Mouse (Mus musculus) embryonic facial prominence, embryonic 10.5 days (tissue): ENCODE measurements at regions not wholly inside any gene's neighbourhood (a gene's known extent, or its start where the extent isn't known, plus 50 kb on each side); places are given as distances from the start of the nearest gene placed in this dataset.

Experiments used
- DNase-seq: peaks from one replicate; pipeline ENCODE4 v3.0.0-alpha.2; 2017; ENCODE audit warnings: low spot score
- H3K27ac ChIP-seq: fragments of 300-500 bp; sonication (generic); replicated peaks from 2 replicates; pipeline ENCODE4 v1.5.1; 2016; ENCODE audit warnings: mild to moderate bottlenecking
- H3K27me3 ChIP-seq: fragments of 300-500 bp; sonication (generic); replicated peaks from 2 replicates; pipeline ENCODE4 v1.6.1; 2016; ENCODE audit warnings: low read depth, mild to moderate bottlenecking; ENCODE audit not compliant: poor library complexity, severe bottlenecking
- H3K36me3 ChIP-seq: fragments of 300-500 bp; sonication (generic); replicated peaks from 2 replicates; pipeline ENCODE4 v1.6.1; 2016; ENCODE audit warnings: mild to moderate bottlenecking, moderate library complexity
- H3K4me1 ChIP-seq: fragments of 300-500 bp; sonication (generic); 2 replicates; pipeline ENCODE4 v1.6.1; 2016
- H3K4me3 ChIP-seq: fragments of 300-500 bp; sonication (generic); 2 replicates; pipeline ENCODE4 v1.5.1; 2016; ENCODE audit warnings: mild to moderate bottlenecking, moderate library complexity
- H3K9me3 ChIP-seq: fragments of 300-500 bp; sonication (generic); 2 replicates; pipeline ENCODE4 v1.6.1; 2016; ENCODE audit warnings: mild to moderate bottlenecking
- WGBS: fragments of 180-500 bp; shearing (Covaris S2); methylation state at CpG from one replicate; pipeline ENCODE4 v1.1.7; 2016; 5-methylcytosine and 5-hydroxymethylcytosine counted together

GRCm38 (mm10) chr1:72036141-72036540 lies 176.0 kb downstream of the Mreg start:
- H3K27me3 ChIP-seq = no peaks in the 10 kb centered on the region
- no peaks in the 10 kb centered on the region for H3K36me3 ChIP-seq
- DNase-seq = no peak
- H3K9me3 ChIP-seq = no peaks in the 10 kb centered on the region
- no peak overlapping the region for H3K4me3 ChIP-seq
- 92% methylated on average over 5 of the region's 5 CpGs for whole genome bisulfite sequencing
- H3K4me1 ChIP-seq = peaks cover 9% of the 10 kb centered on the region
- H3K27ac ChIP-seq = no peak overlapping the region

DNA sequence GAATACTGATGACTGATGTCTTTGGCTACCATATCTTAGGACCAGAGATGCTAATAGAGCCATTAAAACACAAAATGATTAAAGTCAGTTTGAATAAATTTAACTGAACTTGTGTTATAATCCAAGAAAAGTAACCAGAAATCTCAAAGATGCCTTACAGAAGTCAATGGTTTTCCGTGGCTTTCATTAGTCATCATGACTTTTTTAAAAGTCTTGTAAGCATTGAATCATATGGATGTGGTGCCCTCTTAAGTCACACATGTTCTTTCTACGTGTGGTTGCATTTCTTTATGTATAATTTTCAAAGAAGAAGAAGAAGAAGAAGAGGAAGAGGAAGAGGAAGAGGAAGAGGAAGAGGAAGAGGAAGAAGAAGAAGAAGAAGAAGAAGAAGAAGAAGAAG lies 178.2 kb downstream of the Mreg start:
- no peak for DNase-seq
- no peak overlapping the region for H3K4me3 ChIP-seq
- no peaks in the 10 kb centered on the region for H3K9me3 ChIP-seq
- 83% methylated on average over 2 of the region's 2 CpGs for WGBS
- peaks cover 11% of the 10 kb centered on the region for H3K4me1 ChIP-seq
- H3K27me3 ChIP-seq = no peaks in the 10 kb centered on the region
- no peaks in the 10 kb centered on the region for H3K36me3 ChIP-seq
- H3K27ac ChIP-seq = no peak overlapping the region

DNA sequence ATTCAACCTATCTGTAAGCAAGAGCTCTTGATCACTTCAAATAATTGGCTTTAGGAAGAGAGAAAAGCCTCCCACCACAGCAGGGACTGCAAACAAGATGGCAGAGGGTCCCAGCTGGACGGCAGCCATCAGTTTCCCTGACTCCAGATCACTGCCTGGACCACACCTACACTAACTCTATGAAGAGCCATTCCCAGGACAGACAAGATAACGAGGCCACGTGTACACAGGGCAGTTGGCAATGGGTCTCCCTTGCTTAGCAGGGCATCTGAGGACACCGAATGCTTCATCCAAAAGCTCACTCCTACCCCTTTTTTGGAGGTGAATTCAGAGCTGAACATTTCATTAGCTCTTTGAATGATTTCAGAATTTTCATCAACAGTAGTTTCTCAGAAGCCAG lies 179.9 kb downstream of the Mreg start:
- Histone ChIP-seq H3K27me3 (no peaks in the 10 kb centered on the region), H3K36me3 (no peaks in the 10 kb centered on the region), H3K27ac (no peak overlapping the region), H3K4me1 (peaks cover 2% of the 10 kb centered on the region; the same call in 1 of the 2 replicates), H3K9me3 (no peaks in the 10 kb centered on the region), H3K4me3 (no peak overlapping the region)
- 81% methylated on average over 4 of the region's 4 CpGs for WGBS
- DNase-seq = no peak

GRCm38 (mm10) chr1:72030763-72031405 lies 181.2 kb downstream of the Mreg start:
- Histone ChIP-seq H3K4me3 (no peak overlapping the region), H3K9me3 (no peaks in the 10 kb centered on the region), H3K27ac (no peak overlapping the region), H3K4me1 (peaks cover 2% of the 10 kb centered on the region; the same call in 1 of the 2 replicates), H3K27me3 (no peaks in the 10 kb centered on the region), H3K36me3 (no peaks in the 10 kb centered on the region)
- 69% methylated on average over 8 of the region's 8 CpGs for WGBS
- no peak for DNase-seq

DNA sequence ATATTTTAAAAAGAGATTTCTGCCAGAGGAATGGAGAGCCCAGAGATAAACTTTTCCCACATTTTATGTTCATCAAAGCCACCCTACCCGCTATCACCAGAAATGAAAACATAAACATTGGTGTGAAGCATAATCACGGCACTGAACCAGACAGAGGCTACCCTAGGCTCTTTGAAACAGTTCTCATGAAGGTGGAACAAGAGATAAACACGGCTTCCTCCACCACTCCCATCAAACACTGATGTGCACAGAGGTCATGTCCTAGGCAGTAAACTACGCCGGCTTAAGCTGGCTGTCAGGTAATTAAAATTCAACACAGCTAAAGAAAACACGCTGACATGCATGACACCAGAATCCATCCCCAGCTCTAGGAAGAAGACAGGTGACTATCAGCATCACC lies 182.5 kb downstream of the Mreg start:
- Histone ChIP-seq H3K4me3 (no peak overlapping the region), H3K9me3 (no peaks in the 10 kb centered on the region), H3K36me3 (no peaks in the 10 kb centered on the region), H3K27ac (no peak overlapping the region), H3K4me1 (peaks cover 2% of the 10 kb centered on the region; the same call in 1 of the 2 replicates), H3K27me3 (no peaks in the 10 kb centered on the region)
- 92% methylated on average over 6 of the region's 6 CpGs for WGBS
- DNase-seq = no peak

DNA sequence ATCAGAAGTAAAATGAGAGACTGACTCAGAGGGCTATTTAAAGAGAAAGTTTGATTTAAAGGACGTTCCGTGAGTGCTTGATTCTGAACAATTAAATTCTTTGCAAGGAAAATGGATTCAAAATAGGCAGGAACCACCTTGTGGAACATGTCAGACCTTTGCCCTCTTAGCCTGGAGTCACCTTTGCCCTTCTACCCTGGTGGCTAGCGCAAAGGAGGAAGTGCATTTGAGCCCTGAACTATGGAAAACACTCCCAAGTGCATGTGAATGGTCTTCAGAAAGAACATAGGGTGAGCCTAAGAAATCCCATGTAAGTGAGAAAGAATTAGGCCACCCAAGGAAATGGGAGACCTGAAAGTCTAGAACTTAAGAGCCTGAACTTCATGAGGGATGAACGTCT lies 185.2 kb downstream of the Mreg start:
- H3K9me3 ChIP-seq = no peaks in the 10 kb centered on the region

DNA sequence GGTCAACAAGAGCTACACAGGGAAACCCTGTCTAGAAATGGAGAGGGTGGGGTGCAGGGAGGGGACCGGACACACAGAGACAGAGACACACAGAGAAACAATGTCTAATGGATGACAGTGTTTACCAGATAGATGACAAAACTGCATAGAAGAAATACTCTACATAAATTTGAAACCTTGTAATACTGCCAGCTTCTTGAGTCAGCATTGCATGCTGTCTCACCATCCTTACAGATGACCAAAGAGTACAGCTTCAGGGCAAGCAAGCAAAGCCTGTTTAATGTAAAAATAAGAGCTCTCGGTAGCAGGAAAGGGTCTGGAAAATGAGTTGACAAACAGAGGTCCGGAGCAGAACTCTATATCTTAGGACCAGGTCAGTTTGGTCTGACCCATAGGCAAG lies 189.5 kb downstream of the Mreg start:
- peaks cover 17% of the 10 kb centered on the region for H3K4me1 ChIP-seq
- no peaks in the 10 kb centered on the region for H3K27me3 ChIP-seq
- no peak overlapping the region for H3K4me3 ChIP-seq
- WGBS = 89% methylated on average over 3 of the region's 3 CpGs
- no peaks in the 10 kb centered on the region for H3K9me3 ChIP-seq
- DNase-seq = no peak
- H3K27ac ChIP-seq = no peak overlapping the region
- no peaks in the 10 kb centered on the region for H3K36me3 ChIP-seq

More for the DNA sequence above, 185.2 kb downstream of the Mreg start:
- WGBS = 84% methylated on average over 4 of the region's 4 CpGs
- Histone ChIP-seq H3K36me3 (no peaks in the 10 kb centered on the region), H3K4me1 (peaks cover 2% of the 10 kb centered on the region; the same call in 1 of the 2 replicates), H3K4me3 (no peak overlapping the region), H3K27ac (no peak overlapping the region), H3K27me3 (no peaks in the 10 kb centered on the region)
- no peak for DNase-seq

GRCm38 (mm10) chr1:72018479-72019222 lies 193.5 kb downstream of the Mreg start:
- H3K9me3 ChIP-seq = no peaks in the 10 kb centered on the region
- no peak for DNase-seq
- WGBS = 66% methylated on average over 4 of the region's 4 CpGs
- no peaks in the 10 kb centered on the region for H3K36me3 ChIP-seq
- H3K4me3 ChIP-seq = no peak overlapping the region
- H3K27me3 ChIP-seq = no peaks in the 10 kb centered on the region
- no peak overlapping the region; the same call in 1 of the 2 replicates for H3K27ac ChIP-seq
- peaks cover 25% of the 10 kb centered on the region for H3K4me1 ChIP-seq

DNA sequence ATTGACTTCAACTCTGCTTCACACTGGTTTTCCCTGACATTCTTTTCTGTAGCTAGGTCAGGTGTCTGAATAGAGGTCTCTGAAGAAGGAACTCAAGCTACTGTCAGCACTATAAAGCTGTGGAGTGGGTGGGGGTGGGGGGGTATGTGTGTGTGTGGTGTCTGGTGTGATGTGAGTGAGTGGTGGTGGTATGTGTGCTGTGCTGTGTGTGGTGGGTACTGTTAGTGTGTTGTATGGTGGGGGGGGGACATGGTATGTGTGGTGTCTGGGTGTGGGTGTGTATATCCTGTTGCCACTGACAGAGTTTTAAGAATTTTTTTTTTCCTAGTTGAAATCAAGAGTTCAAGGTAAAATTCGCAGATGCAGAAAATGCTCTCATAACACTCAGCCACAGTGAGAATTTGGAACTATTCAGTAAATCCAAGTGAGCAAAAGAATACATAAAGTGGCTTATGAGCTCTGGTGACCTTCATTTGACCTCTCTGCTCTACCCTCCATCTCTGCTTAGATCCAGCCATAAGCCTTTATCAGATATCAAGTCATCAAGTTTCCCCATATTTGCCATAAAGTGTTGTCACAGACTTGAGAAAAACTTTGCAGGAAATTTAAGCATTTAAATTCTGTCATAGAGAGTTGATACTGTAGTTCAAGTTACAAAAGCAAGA lies 194.2 kb downstream of the Mreg start:
- DNase-seq = no peak
- Histone ChIP-seq H3K4me1 (peaks cover 25% of the 10 kb centered on the region), H3K27me3 (no peaks in the 10 kb centered on the region), H3K9me3 (no peaks in the 10 kb centered on the region), H3K4me3 (no peak overlapping the region), H3K27ac (no peak overlapping the region; the same call in 1 of the 2 replicates), H3K36me3 (no peaks in the 10 kb centered on the region)
- 73% methylated on average over 1 of the region's 1 CpGs for WGBS

GRCm38 (mm10) chr1:72015471-72015870 lies 196.6 kb downstream of the Mreg start:
- Histone ChIP-seq H3K27ac (no peak overlapping the region), H3K27me3 (no peaks in the 10 kb centered on the region), H3K4me1 (peaks cover 25% of the 10 kb centered on the region), H3K36me3 (no peaks in the 10 kb centered on the region), H3K4me3 (no peak overlapping the region), H3K9me3 (no peaks in the 10 kb centered on the region)
- DNase-seq = no peak
- WGBS = 94% methylated on average over 4 of the region's 4 CpGs

- 75% methylated on average over 2 of the region's 2 CpGs for WGBS
Measured at GRCm38 (mm10) chr1:72014580-72014979, 197.5 kb downstream of the Mreg start.

GRCm38 (mm10) chr1:72013863-72014262 lies 198.2 kb downstream of the Mreg start:
- no peaks in the 10 kb centered on the region for H3K9me3 ChIP-seq
- WGBS = 88% methylated on average over 7 of the region's 7 CpGs
- H3K4me3 ChIP-seq = no peak overlapping the region
- H3K27me3 ChIP-seq = no peaks in the 10 kb centered on the region
- no peaks in the 10 kb centered on the region for H3K36me3 ChIP-seq
- no peak for DNase-seq
- H3K4me1 ChIP-seq = peaks cover 29% of the 10 kb centered on the region
- H3K27ac ChIP-seq = no peak overlapping the region

More at GRCm38 (mm10) chr1:72014580-72014979, 197.5 kb downstream of the Mreg start:
- H3K27ac ChIP-seq = no peak overlapping the region
- H3K9me3 ChIP-seq = no peaks in the 10 kb centered on the region
- H3K4me3 ChIP-seq = no peak overlapping the region
- no peak for DNase-seq
- no peaks in the 10 kb centered on the region for H3K27me3 ChIP-seq
- no peaks in the 10 kb centered on the region for H3K36me3 ChIP-seq
- H3K4me1 ChIP-seq = peaks cover 28% of the 10 kb centered on the region

- Histone ChIP-seq H3K36me3 (no peaks in the 10 kb centered on the region), H3K27ac (no peak overlapping the region), H3K9me3 (no peaks in the 10 kb centered on the region), H3K4me3 (no peak overlapping the region), H3K4me1 (peaks cover 18% of the 10 kb centered on the region), H3K27me3 (no peaks in the 10 kb centered on the region)
- no peak for DNase-seq
- WGBS = 81% methylated on average over 7 of the region's 7 CpGs
Measured at GRCm38 (mm10) chr1:72012710-72013109, 199.4 kb downstream of the Mreg start.
